Mouse (Mus musculus): ENCODE measurements around the gene Lifr. TPM values are rescaled to one million over a fixed set of nuclear protein-coding genes. Genes with fewer than 3 reads are reported as not detected.

Gene Lifr
- 30.4 and 30.8 TPM in 2 replicates for polyA plus RNA-seq (2012; ENCODE audit: insufficient read depth, insufficient read length, missing spikeins)

DNA sequence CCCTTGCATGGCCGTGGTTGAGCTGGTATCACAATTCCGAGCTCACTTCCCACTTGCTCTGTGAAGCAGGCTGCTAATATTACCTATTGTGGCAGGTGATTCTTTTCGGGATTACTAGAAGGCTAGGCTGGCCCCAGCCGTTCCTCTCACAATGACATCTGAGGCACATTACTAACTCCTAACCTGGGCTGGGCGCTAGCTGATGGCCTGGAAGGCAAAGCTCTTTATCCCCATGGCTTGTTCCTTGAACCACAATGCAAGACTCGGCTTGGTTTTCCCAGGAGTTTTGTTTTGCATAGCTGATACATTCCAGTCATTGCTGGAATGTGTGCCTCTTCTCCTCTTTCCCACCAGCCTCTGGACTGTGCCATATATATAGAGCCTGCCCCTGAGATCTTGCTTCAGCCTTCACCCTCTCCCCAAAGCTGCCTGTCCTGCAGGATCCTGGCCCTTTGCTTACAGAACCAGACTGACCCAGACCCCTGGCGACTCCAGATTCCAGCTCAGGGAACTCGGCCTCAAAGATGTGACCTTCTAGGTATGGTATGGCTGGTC is at the start of gene Lifr:
Lifr (plus strand) TSS at position 404 of the 555 bp plus-strand sequence.
- peak within 1 kb of the TSS; percentile 76 for H3K27ac ChIP-seq (ENCODE audit: insufficient read depth, low read depth, low read length)
- H3K4me3 ChIP-seq (ENCODE audit: insufficient read depth, low read length), result no peak within 1 kb of the TSS
- TF ChIP-seq CTCF (IDR thresholded peaks at IDR 0.05; ENCODE audit: low read depth, low read length) (no peak), POLR2A (IDR thresholded peaks at IDR 0.05; ENCODE audit: borderline replicate concordance, low read depth, low read length) (no peak)
- peaks cover 60% of the 10 kb centered on the region for H3K4me1 ChIP-seq (ENCODE audit: control insufficient read depth, insufficient read depth, low read length)

DNA sequence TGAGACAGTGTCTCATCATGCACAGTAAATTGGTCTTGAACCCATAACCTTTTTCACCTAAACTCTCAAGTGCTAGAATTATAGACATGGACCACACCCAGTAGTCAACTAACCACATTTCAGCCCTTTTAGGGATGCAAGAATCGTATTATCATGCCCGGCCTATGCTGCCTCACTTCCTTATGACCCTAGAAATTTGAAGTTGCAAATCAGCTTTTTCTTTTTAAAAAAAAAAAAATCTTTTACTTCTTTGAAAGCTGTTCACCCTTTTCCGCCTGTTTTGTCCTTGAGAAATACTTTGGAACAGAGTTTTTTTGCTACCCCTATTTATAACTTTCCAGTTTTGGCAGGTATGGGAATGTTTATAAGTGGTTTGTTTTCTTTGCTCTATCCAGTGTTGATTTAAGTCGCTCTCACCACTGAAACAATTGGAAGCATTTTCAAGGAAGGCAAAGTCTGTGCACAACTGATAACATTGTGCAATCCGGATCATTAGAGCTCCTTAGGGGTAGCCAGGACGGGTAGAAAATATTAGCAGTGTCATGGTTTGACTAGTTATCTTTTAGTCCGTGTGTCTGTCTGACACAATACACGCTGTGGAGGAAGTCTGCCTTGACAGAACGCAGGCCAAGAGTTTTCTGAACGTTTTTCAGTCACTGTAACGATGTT is 46.2 kb upstream of the Lifr start:
- Histone ChIP-seq H3K27ac (ENCODE audit: insufficient read depth, low read depth, low read length) (no peak overlapping the region), H3K4me3 (ENCODE audit: insufficient read depth, low read length) (no peak overlapping the region), H3K4me1 (ENCODE audit: control insufficient read depth, insufficient read depth, low read length) (no peaks in the 10 kb centered on the region)
- TF ChIP-seq POLR2A (IDR thresholded peaks at IDR 0.05; ENCODE audit: borderline replicate concordance, low read depth, low read length) (no peak), CTCF (IDR thresholded peaks at IDR 0.05; ENCODE audit: low read depth, low read length) (no peak)

GRCm38 (mm10) chr15:7045056-7045455 is 45.4 kb upstream of the Lifr start:
- H3K4me1 ChIP-seq (ENCODE audit: control insufficient read depth, insufficient read depth, low read length), result no peaks in the 10 kb centered on the region
- no peak overlapping the region for H3K4me3 ChIP-seq (ENCODE audit: insufficient read depth, low read length)
- H3K27ac ChIP-seq (ENCODE audit: insufficient read depth, low read depth, low read length), result no peak overlapping the region
- TF ChIP-seq CTCF (IDR thresholded peaks at IDR 0.05; ENCODE audit: low read depth, low read length) (no peak), POLR2A (IDR thresholded peaks at IDR 0.05; ENCODE audit: borderline replicate concordance, low read depth, low read length) (no peak)

GRCm38 (mm10) chr15:7047931-7048330 is 42.5 kb upstream of the Lifr start:
- TF ChIP-seq POLR2A (IDR thresholded peaks at IDR 0.05; ENCODE audit: borderline replicate concordance, low read depth, low read length) (no peak), CTCF (IDR thresholded peaks at IDR 0.05; ENCODE audit: low read depth, low read length) (no peak)
- no peak overlapping the region for H3K4me3 ChIP-seq (ENCODE audit: insufficient read depth, low read length)
- peaks cover 9% of the 10 kb centered on the region for H3K4me1 ChIP-seq (ENCODE audit: control insufficient read depth, insufficient read depth, low read length)
- no peak overlapping the region for H3K27ac ChIP-seq (ENCODE audit: insufficient read depth, low read depth, low read length)

- Histone ChIP-seq H3K4me3 (ENCODE audit: insufficient read depth, low read length) (no peak overlapping the region), H3K4me1 (ENCODE audit: control insufficient read depth, insufficient read depth, low read length) (peaks cover 9% of the 10 kb centered on the region), H3K27ac (ENCODE audit: insufficient read depth, low read depth, low read length) (no peak overlapping the region)
- TF ChIP-seq CTCF (IDR thresholded peaks at IDR 0.05; ENCODE audit: low read depth, low read length), result no peak
- no peak for TF ChIP-seq POLR2A (IDR thresholded peaks at IDR 0.05; ENCODE audit: borderline replicate concordance, low read depth, low read length)
These were observed 41.5 kb upstream of the Lifr start for GRCm38 (mm10) chr15:7048916-7049315.

- peaks cover 11% of the 10 kb centered on the region for H3K4me1 ChIP-seq (ENCODE audit: control insufficient read depth, insufficient read depth, low read length)
- H3K27ac ChIP-seq (ENCODE audit: insufficient read depth, low read depth, low read length), result no peak overlapping the region
- TF ChIP-seq CTCF (IDR thresholded peaks at IDR 0.05; ENCODE audit: low read depth, low read length) (no peak), POLR2A (IDR thresholded peaks at IDR 0.05; ENCODE audit: borderline replicate concordance, low read depth, low read length) (no peak)
- no peak overlapping the region for H3K4me3 ChIP-seq (ENCODE audit: insufficient read depth, low read length)
These were observed 38.7 kb upstream of the Lifr start for GRCm38 (mm10) chr15:7051666-7052065.

- TF ChIP-seq CTCF (IDR thresholded peaks at IDR 0.05; ENCODE audit: low read depth, low read length) (no peak), POLR2A (IDR thresholded peaks at IDR 0.05; ENCODE audit: borderline replicate concordance, low read depth, low read length) (no peak)
These were observed 38.3 kb upstream of the Lifr start for GRCm38 (mm10) chr15:7052117-7052516.

DNA sequence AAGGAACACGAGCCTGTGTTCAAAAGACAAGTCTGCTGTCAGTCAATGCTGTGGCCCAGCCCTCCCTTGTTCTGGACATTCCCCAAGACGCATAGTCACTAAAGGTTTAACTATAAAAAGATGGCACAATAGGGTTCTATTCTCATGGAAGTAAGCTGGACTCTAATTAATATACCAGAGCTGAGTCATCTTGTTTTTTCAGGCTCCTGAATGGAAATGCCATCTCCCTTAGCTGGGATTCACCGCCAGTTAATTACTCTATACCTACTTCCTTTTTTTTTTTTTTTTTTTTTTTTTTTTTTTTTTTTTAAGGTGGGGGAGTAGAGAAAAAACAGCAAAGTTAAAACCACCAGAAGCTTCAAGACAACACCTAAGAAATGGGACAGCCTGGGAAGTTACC is 33.6 kb upstream of the Lifr start:
- TF ChIP-seq POLR2A (IDR thresholded peaks at IDR 0.05; ENCODE audit: borderline replicate concordance, low read depth, low read length) (no peak), CTCF (IDR thresholded peaks at IDR 0.05; ENCODE audit: low read depth, low read length) (no peak)
- H3K4me1 ChIP-seq (ENCODE audit: control insufficient read depth, insufficient read depth, low read length), result peaks cover 3% of the 10 kb centered on the region
- no peak overlapping the region for H3K27ac ChIP-seq (ENCODE audit: insufficient read depth, low read depth, low read length)
- H3K4me3 ChIP-seq (ENCODE audit: insufficient read depth, low read length), result no peak overlapping the region

More at GRCm38 (mm10) chr15:7052117-7052516, 38.3 kb upstream of the Lifr start:
- peaks cover 12% of the 10 kb centered on the region for H3K4me1 ChIP-seq (ENCODE audit: control insufficient read depth, insufficient read depth, low read length)
- no peak overlapping the region for H3K4me3 ChIP-seq (ENCODE audit: insufficient read depth, low read length)
- H3K27ac ChIP-seq (ENCODE audit: insufficient read depth, low read depth, low read length), result no peak overlapping the region

GRCm38 (mm10) chr15:7060522-7060921 is 29.9 kb upstream of the Lifr start:
- Histone ChIP-seq H3K4me1 (ENCODE audit: control insufficient read depth, insufficient read depth, low read length) (peaks cover 3% of the 10 kb centered on the region), H3K27ac (ENCODE audit: insufficient read depth, low read depth, low read length) (no peak overlapping the region), H3K4me3 (ENCODE audit: insufficient read depth, low read length) (no peak overlapping the region)
- TF ChIP-seq CTCF (IDR thresholded peaks at IDR 0.05; ENCODE audit: low read depth, low read length) (no peak), POLR2A (IDR thresholded peaks at IDR 0.05; ENCODE audit: borderline replicate concordance, low read depth, low read length) (no peak)

- no peak overlapping the region for H3K4me3 ChIP-seq (ENCODE audit: insufficient read depth, low read length)
- TF ChIP-seq POLR2A (IDR thresholded peaks at IDR 0.05; ENCODE audit: borderline replicate concordance, low read depth, low read length) (no peak), CTCF (IDR thresholded peaks at IDR 0.05; ENCODE audit: low read depth, low read length) (no peak)
These were observed 28.3 kb upstream of the Lifr start for GRCm38 (mm10) chr15:7061995-7062697.

More at GRCm38 (mm10) chr15:7061995-7062697, 28.3 kb upstream of the Lifr start:
- H3K4me1 ChIP-seq (ENCODE audit: control insufficient read depth, insufficient read depth, low read length), result no peaks in the 10 kb centered on the region
- H3K27ac ChIP-seq (ENCODE audit: insufficient read depth, low read depth, low read length), result no peak overlapping the region

Data from bone marrow macrophage, adult 2 months (primary cell).